Mouse (Mus musculus): Measurements from ENCODE around the gene Parg.

The Parg gene

GRCm38 (mm10) chr14:32321732-32322685, 120.3 kb downstream of the Parg start, which contains the start of gene Ogdhl:
Ogdhl (plus strand) TSS chr14:32322019.
- DNase-seq (ENCODE audit: low spot score) = peak; percentile 71

- no peak for DNase-seq (ENCODE audit: low spot score)
Observed at GRCm38 (mm10) chr14:32323221-32323620, 121.5 kb downstream of the Parg start.

- no peak for DNase-seq (ENCODE audit: low spot score)
Observed at GRCm38 (mm10) chr14:32327366-32327765, 125.6 kb downstream of the Parg start.

GRCm38 (mm10) chr14:32332515-32333445, 131.0 kb downstream of the Parg start:
- no peak for DNase-seq (ENCODE audit: low spot score)

GRCm38 (mm10) chr14:32336021-32336420, 134.3 kb downstream of the Parg start:
- DNase-seq (ENCODE audit: low spot score) = no peak

GRCm38 (mm10) chr14:32336547-32336946, 134.8 kb downstream of the Parg start:
- no peak for DNase-seq (ENCODE audit: low spot score)

- no peak for DNase-seq (ENCODE audit: low spot score)
Observed at GRCm38 (mm10) chr14:32341823-32342222, 140.1 kb downstream of the Parg start.

- DNase-seq (ENCODE audit: low spot score) = no peak
Observed at GRCm38 (mm10) chr14:32344176-32344575, 142.4 kb downstream of the Parg start.

- DNase-seq (ENCODE audit: low spot score) = no peak
Observed at GRCm38 (mm10) chr14:32344694-32345093, 142.9 kb downstream of the Parg start.

All from urinary bladder, postnatal 14 days (tissue).